Mouse (Mus musculus) induced T-regulatory cell, adult 2 months (primary cell): Measurements from ENCODE around the gene Slc12a7.
"Not testable (repeated sequence)": the region's sequence is repeated elsewhere in the genome, so short reads cannot be mapped to it uniquely, and the experiment has no call there.

Experiments
- DNase-seq: peaks from one replicate; pipeline ENCODE4 v3.0.0-alpha.2; 2012; ENCODE audit warnings: low read depth

Slc12a7 gene

GRCm38 (mm10) chr13:73718225-73718624 lies 14.7 kb upstream of the Slc12a7 start:
- peak; percentile 94 for DNase-seq

DNA sequence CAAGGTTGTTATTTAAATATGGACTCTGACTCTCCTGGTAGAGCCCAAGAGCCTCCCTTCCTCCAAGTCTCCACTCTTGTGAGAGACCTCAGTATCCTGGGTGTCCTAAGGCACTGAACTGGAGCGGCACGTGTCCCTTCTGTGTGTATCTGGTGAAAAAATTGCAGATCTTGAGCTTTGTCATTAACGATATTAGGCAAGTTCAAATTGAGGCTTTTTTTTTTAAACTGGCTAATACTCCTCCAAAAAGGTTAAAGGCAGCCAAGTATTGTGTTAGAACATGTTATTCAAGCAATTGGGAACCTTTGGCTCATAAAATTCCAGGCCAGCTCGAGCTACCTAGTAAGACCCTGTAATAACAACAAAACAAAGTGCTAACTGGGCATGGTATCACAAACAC lies 12.7 kb upstream of the Slc12a7 start:
- DNase-seq, result no peak

DNA sequence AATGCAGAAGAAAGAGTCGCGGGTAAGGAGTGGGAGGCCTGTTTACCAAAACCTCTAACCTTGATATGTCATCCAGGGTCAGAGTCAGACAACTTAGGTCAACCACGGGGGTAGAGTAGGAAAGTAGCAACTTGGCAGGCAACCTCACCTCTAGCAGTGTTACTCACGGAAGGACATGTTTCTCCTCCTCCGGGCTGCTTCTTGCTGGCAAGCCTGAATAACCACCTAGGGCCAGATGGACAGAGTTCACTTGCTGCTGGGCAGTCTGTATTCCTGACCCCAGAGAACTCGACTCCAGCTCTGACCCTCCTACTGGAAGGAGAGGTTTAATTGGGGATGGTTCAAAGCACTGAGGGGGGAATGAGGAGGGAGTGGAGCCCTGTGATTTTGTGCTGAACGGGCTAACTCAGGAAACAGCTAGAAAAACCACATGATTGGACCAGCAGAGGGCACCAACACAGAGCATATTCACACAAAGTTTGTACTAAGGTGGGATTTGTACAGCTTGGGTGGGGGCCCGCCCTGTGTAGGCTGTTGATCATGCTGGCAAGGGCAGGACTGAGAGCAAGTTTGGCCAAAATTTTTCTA lies 9.7 kb upstream of the Slc12a7 start:
- DNase-seq, result peak; percentile 70

DNA sequence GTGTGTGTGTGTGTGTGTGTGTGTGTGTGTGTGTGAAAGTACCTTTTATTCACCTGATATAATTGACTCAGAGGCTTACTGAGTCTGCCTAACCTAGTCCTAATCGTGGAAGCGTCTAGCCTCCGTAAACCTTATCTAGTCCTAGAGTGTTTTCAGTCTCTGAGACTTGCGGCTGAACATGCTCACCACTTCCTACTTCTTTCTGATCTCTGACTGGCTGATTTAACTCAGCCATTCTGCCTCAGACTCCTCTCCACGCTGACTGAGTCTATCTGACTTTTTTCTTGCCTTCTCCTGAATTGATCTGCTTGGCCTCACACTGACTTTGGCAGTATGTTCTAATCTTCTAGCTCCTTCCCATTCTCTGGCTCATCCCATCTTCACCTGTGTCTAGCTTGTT lies 7.6 kb upstream of the Slc12a7 start:
- DNase-seq, result peak; percentile 76

DNA sequence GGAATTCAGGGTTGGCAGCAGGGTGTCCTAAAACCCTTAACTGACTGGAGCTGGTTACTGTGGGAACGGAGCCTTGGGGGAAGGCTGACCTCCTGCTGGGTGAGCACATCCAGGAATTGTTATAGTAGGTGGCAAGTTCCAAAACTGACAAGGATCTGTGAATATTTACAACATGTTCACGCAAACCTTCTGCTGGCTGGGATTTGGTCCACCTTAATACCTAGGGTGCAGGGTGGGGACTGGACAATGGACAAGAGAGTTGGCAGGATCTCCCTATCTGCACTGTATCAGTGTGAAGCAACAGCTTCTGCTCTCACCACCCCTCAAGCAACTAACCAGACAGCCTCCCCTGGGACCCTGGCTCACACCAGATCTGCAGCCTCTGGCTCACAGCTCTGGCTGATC lies 5.3 kb upstream of the Slc12a7 start:
- no peak for DNase-seq

DNA sequence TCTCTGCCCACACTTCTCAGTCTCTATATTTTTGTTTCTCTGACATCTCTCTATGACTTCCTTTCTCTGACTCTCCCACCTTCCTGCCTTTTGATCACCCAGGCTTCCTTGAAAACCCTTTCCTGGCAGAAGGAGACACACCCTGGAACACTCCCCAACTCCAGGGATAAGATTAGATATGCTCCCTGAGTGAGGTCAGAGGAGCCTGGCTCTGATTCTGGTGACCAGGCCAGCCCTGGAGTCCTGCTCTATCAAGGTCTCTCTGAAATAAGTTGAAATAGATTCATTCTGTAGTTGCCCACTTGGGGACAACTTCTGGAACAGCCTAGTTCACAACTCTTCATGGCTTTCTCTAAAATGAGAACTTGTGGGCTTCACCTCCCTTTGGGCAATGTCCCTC lies 4.3 kb upstream of the Slc12a7 start:
- DNase-seq, result no peak

DNA sequence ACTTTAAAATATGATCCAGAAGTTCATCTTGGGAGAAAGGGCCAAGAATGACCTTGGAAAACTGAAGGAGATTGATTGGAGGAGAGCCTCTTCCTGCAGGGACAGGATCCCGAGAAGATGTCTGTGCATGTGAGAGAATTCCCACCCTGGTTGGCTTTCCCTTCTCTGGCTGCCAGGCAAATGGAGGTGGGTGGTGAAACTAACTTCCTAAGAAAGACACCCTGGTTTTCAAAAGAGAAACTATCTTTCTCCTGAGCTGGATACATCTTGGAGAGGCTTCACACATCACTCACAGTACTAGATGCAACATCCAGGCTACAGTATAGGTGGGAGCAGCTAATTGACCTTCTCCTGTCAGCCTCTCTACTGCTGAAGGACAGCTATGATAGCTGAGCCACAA lies 2.0 kb upstream of the Slc12a7 start:
- DNase-seq, result no peak

GRCm38 (mm10) chr13:73732235-73732634 lies 659 bp upstream of the Slc12a7 start:
- DNase-seq, result no peak

GRCm38 (mm10) chr13:73734379-73734778 lies 1.5 kb downstream of the Slc12a7 start:
- DNase-seq, result no peak

DNA sequence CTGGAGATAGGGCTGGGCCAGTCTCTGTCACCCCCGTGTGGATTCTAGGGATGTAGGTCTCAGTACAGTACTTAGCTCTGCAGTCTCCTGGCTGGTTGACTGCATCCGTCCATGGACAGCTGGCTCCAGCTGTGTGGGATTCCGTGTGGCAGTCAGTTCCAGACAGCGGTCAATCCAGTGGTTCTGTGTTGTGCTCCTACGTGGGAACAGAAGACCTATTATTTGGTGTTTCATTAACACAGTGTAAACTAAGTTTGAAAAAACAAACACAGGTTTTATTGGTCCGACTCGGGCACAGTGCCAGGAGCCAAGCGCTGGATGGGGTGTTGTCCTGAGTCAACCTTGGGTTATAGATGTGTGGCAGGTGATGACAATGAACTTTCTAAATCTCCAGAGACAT lies 2.4 kb downstream of the Slc12a7 start:
- no peak for DNase-seq

- DNase-seq, result no peak
Observed at GRCm38 (mm10) chr13:73735928-73736327, 3.0 kb downstream of the Slc12a7 start.

DNA sequence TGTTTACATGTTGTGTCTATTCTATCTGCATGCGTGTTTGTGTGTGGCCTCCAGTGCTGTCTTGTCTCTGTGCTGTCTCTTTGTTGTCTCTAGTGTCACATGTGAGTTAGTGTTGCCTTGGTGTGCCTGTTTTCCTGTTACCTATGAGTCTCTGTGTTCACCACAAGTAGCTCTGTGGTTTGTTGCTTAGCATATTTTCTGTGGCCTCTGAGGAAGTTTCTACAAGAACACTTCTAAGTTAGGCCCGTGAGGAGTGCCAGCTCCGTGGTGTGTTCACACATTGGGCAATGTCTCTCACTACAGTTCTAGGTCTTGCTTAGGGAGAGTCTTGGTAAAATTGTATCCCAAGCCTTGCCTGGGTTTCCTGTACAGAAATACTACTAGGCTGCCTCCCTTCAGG lies 4.0 kb downstream of the Slc12a7 start:
- peak; percentile 79 for DNase-seq

DNA sequence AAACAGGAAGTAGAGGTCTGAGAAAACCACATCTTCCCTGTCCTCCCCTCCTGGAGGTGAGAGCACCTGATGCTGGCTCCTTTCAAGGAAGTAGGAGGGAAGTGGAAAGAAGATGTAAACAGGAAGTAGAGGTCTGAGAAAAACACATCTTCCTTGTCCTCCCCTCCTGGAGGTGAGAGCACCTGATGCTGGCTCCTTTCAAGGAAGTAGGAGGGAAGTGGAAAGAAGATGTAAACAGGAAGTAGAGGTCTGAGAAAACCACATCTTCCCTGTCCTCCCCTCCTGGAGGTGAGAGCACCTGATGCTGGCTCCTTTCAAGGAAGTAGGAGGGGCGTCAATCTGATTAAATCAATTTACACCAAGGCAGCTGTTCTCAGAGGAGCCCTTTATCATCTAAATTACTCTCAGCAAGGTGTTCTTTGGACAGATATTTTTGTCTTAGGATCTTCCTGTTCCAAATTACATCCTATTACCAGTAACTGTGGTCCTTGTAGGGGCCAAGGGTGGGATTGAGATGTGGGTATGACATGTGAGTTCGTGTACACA lies 7.6 kb downstream of the Slc12a7 start:
- not testable (repeated sequence) for DNase-seq

GRCm38 (mm10) chr13:73742944-73743343 lies 10.1 kb downstream of the Slc12a7 start:
- no peak for DNase-seq

DNA sequence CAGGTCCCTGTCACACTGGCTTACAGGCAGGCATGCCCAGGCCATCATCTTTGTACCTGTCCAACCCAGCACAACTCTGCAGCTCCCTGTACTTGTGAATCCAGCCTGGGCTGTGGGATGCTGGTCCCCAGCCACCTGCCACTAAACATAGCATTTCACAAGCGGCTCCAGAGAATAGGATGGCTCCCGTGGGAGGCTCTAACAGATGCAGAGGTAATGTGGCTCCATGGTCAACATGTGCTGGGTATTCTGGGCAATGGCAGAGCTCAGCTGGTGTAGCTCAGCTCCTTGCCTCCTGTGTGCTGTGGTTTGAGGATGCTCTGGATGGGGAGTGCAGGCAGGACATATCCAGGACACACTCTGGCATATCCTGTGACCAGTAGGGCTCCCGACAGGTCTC lies 10.8 kb downstream of the Slc12a7 start:
- DNase-seq, result no peak

DNA sequence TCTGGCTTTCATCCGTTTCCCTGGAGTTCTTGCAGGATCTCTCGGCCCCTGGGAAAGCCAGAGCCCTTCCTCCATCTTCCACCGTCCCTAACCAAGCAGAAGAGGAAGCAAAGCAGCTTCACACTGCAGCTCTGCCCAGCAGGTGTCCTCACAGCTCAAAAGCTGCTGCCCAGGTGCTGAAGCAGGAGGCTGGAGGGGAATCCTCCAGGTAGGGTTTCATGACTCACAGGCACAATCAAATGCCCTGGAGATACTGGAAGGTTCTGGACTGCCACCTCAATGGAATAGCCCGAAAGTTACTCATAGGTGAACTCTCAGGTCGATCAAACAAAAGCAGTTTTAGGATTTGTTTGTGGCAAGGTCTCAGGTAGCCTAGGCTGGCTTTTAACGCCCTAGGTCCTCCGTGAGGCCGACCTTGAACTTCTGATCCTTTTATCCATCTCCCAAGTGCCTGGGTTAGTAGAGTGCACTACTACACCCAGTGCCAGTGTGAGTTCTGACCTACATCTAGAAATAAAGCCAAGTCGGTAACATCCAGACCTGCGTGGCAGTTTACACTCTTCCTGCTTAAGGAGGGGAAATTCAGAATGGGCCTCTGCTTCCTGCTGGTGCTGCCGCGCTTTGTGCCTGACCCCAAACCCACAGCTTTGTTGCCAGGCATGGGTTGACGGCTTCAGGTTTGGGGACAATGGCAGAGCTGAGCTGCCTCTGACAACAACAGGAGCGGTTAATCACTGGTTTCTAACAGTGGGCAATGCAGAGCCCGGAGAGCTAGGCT lies 16.0 kb downstream of the Slc12a7 start:
- DNase-seq, result peak; percentile 65

- DNase-seq, result no peak
Observed at GRCm38 (mm10) chr13:73750435-73750834, 17.5 kb downstream of the Slc12a7 start.

- DNase-seq, result no peak
Observed at GRCm38 (mm10) chr13:73751284-73751683, 18.4 kb downstream of the Slc12a7 start.

- DNase-seq, result no peak
Observed at GRCm38 (mm10) chr13:73755809-73756208, 22.9 kb downstream of the Slc12a7 start.

DNA sequence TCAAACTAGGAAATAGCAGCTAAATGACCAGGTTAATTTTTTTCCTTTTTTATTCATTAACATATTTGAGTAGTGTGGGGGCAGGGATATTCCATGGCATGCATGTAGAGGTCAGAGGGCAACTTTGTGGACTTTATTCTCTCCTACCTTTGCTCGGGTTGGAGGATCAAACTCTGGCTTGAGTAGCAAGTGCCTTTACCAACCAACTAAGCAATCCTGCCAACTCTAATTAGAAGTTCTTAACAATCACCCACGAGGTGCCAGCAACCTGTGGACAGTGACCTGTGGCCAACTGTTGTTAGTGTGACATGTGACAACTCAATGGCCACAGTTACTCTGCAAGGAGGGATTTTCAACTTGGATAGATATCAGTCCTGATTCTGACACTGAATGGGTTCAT lies 24.0 kb downstream of the Slc12a7 start:
- no peak for DNase-seq

- DNase-seq, result no peak
Observed at GRCm38 (mm10) chr13:73757362-73757761, 24.5 kb downstream of the Slc12a7 start.

GRCm38 (mm10) chr13:73759596-73759995 lies 26.7 kb downstream of the Slc12a7 start:
- DNase-seq, result no peak

DNA sequence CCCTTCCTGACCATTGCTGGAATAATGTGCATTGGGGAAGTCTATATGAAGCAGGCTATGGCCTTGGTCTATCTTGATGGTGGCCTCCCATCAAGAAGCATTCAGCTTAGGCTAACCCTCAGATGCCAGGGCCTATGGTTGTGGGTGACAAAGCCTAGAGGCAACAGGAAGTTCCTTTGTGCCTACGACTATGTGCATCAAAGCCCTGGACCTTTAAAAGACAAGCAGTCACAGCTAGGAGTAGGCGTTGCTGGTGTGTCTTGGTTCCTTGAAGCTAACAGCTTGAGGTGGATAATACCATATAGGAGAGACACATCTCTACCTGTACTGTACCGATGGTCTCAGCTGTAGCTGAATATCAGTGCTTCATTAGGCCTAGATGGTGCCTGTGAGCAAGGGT lies 27.2 kb downstream of the Slc12a7 start:
- no peak for DNase-seq

GRCm38 (mm10) chr13:73762938-73763337 lies 30.0 kb downstream of the Slc12a7 start:
- no peak for DNase-seq
